Mouse (Mus musculus): ENCODE data around the gene Myom3. TPM values are rescaled to one million over a fixed set of nuclear protein-coding genes. Genes with fewer than 3 reads are reported as not detected.

Gene Myom3
- polyA plus RNA-seq, 1 experiment = not detected

GRCm38 (mm10) chr4:135779661-135780060 lies 20.1 kb downstream of the Myom3 start:
- no peak for TF ChIP-seq GATA1 (IDR thresholded peaks at IDR 0.05; ENCODE audit: low read length)

- TF ChIP-seq GATA1 (IDR thresholded peaks at IDR 0.05; ENCODE audit: low read length) = no peak
Observed at GRCm38 (mm10) chr4:135780255-135780654, 20.7 kb downstream of the Myom3 start.

GRCm38 (mm10) chr4:135781304-135781703 lies 21.8 kb downstream of the Myom3 start:
- no peak for TF ChIP-seq GATA1 (IDR thresholded peaks at IDR 0.05; ENCODE audit: low read length)

- no peak for TF ChIP-seq GATA1 (IDR thresholded peaks at IDR 0.05; ENCODE audit: low read length)
Observed at GRCm38 (mm10) chr4:135786581-135786980, 27.1 kb downstream of the Myom3 start.

- TF ChIP-seq GATA1 (IDR thresholded peaks at IDR 0.05; ENCODE audit: low read length) = no peak
Observed at GRCm38 (mm10) chr4:135787271-135787670, 27.8 kb downstream of the Myom3 start.

GRCm38 (mm10) chr4:135789135-135789534 lies 29.6 kb downstream of the Myom3 start:
- TF ChIP-seq GATA1 (IDR thresholded peaks at IDR 0.05; ENCODE audit: low read length) = no peak

- TF ChIP-seq GATA1 (IDR thresholded peaks at IDR 0.05; ENCODE audit: low read length) = no peak
Observed at GRCm38 (mm10) chr4:135792821-135793220, 33.3 kb downstream of the Myom3 start.

GRCm38 (mm10) chr4:135797931-135798330 lies 38.4 kb downstream of the Myom3 start:
- no peak for TF ChIP-seq GATA1 (IDR thresholded peaks at IDR 0.05; ENCODE audit: low read length)

GRCm38 (mm10) chr4:135801543-135801942 lies 42.0 kb downstream of the Myom3 start:
- TF ChIP-seq GATA1 (IDR thresholded peaks at IDR 0.05; ENCODE audit: low read length) = no peak

- no peak for TF ChIP-seq GATA1 (IDR thresholded peaks at IDR 0.05; ENCODE audit: low read length)
Observed at GRCm38 (mm10) chr4:135803299-135803698, 43.8 kb downstream of the Myom3 start.

- TF ChIP-seq GATA1 (IDR thresholded peaks at IDR 0.05; ENCODE audit: low read length) = no peak
Observed at GRCm38 (mm10) chr4:135804169-135804568, 44.7 kb downstream of the Myom3 start.

- no peak for TF ChIP-seq GATA1 (IDR thresholded peaks at IDR 0.05; ENCODE audit: low read length)
Observed at GRCm38 (mm10) chr4:135814896-135815295, 55.4 kb downstream of the Myom3 start.

- no peak for TF ChIP-seq GATA1 (IDR thresholded peaks at IDR 0.05; ENCODE audit: low read length)
Observed at GRCm38 (mm10) chr4:135816905-135817622, 57.5 kb downstream of the Myom3 start.

- no peak for TF ChIP-seq GATA1 (IDR thresholded peaks at IDR 0.05; ENCODE audit: low read length)
Observed at GRCm38 (mm10) chr4:135818366-135818765, 58.9 kb downstream of the Myom3 start.

GRCm38 (mm10) chr4:135819826-135820526 lies 60.5 kb downstream of the Myom3 start:
- no peak for TF ChIP-seq GATA1 (IDR thresholded peaks at IDR 0.05; ENCODE audit: low read length)

GRCm38 (mm10) chr4:135821772-135822171 lies 62.3 kb downstream of the Myom3 start:
- no peak for TF ChIP-seq GATA1 (IDR thresholded peaks at IDR 0.05; ENCODE audit: low read length)

GRCm38 (mm10) chr4:135823298-135823697 lies 63.8 kb downstream of the Myom3 start:
- TF ChIP-seq GATA1 (IDR thresholded peaks at IDR 0.05; ENCODE audit: low read length) = no peak

Data from G1E-ER4 (cell line).